Mouse (Mus musculus) urinary bladder, postnatal 10 days (tissue): Measurements from ENCODE around the gene Birc7.
A peak's percentile ranks its signal among the peaks of the same experiment; 100 is the strongest.

Experiments used
- DNase-seq: peaks from one replicate; pipeline ENCODE4 v3.0.0; 2022; ENCODE audit warnings: low spot score

The Birc7 gene

GRCm38 (mm10) chr2:180967010-180967763 lies 38.4 kb downstream of the Birc7 start, which contains the start of gene Arfgap1:
Gene Arfgap1 (plus strand): TSS chr2:180967225.
- DNase-seq = peak; percentile 72

- DNase-seq = no peak
These were observed 52.3 kb downstream of the Birc7 start for GRCm38 (mm10) chr2:180981133-180981532.
